Mouse (Mus musculus): ENCODE results near the gene Med23. TPM values are rescaled to one million over a fixed set of nuclear protein-coding genes. Genes with fewer than 3 reads are reported as not detected.

Gene Med23
- polyA plus RNA-seq, 1 experiment from 2014 or later: 6.2 TPM

- no peak overlapping the region for H3K27ac ChIP-seq (replicated peaks)
- no peak for ATAC-seq (ENCODE audit: insufficient read depth)
These were observed 38.2 kb upstream of the Med23 start for GRCm38 (mm10) chr10:24831377-24832095.

GRCm38 (mm10) chr10:24832306-24832705 is 37.5 kb upstream of the Med23 start:
- no peak overlapping the region for H3K27ac ChIP-seq (replicated peaks)
- 77% methylated on average over 9 of the region's 9 CpGs for WGBS (ENCODE audit: insufficient replicate concordance)
- no peak for ATAC-seq (ENCODE audit: insufficient read depth)
- H3K4me1 ChIP-seq (replicated peaks): peaks cover 48% of the 10 kb centered on the region
- no peaks in the 10 kb centered on the region for H3K36me3 ChIP-seq (replicated peaks)
- no peak overlapping the region for H3K9ac ChIP-seq
- H3K27me3 ChIP-seq: no peaks in the 10 kb centered on the region; the same call in 1 of the 2 replicates
- H3K4me3 ChIP-seq (replicated peaks): no peak overlapping the region
- H3K4me2 ChIP-seq: no peak overlapping the region
- H3K9me3 ChIP-seq (replicated peaks): no peaks in the 10 kb centered on the region

More at GRCm38 (mm10) chr10:24831377-24832095, 38.2 kb upstream of the Med23 start:
- Histone ChIP-seq H3K27me3 (no peaks in the 10 kb centered on the region; the same call in 1 of the 2 replicates), H3K4me2 (no peak overlapping the region), H3K36me3 (replicated peaks) (no peaks in the 10 kb centered on the region), H3K4me3 (replicated peaks) (no peak overlapping the region), H3K4me1 (replicated peaks) (peaks cover 47% of the 10 kb centered on the region), H3K9ac (no peak overlapping the region), H3K9me3 (replicated peaks) (no peaks in the 10 kb centered on the region)
- 39% methylated on average over 14 of the region's 15 CpGs for WGBS (ENCODE audit: insufficient replicate concordance)

GRCm38 (mm10) chr10:24834634-24835371 is 35.0 kb upstream of the Med23 start:
- ATAC-seq (ENCODE audit: insufficient read depth): no peak
- H3K36me3 ChIP-seq (replicated peaks): no peaks in the 10 kb centered on the region
- H3K27ac ChIP-seq (replicated peaks): no peak overlapping the region
- H3K9me3 ChIP-seq (replicated peaks): peaks cover 4% of the 10 kb centered on the region; the same call in 1 of the 2 replicates
- H3K4me2 ChIP-seq: peak overlapping the region; percentile 46; the same call in 1 of the 2 replicates
- no peaks in the 10 kb centered on the region; the same call in 1 of the 2 replicates for H3K27me3 ChIP-seq
- WGBS (ENCODE audit: insufficient replicate concordance): 48% methylated on average over 4 of the region's 4 CpGs
- peaks cover 25% of the 10 kb centered on the region for H3K4me1 ChIP-seq (replicated peaks)
- H3K4me3 ChIP-seq (replicated peaks): no peak overlapping the region
- H3K9ac ChIP-seq: no peak overlapping the region

GRCm38 (mm10) chr10:24835702-24836342 is 34.0 kb upstream of the Med23 start:
- Histone ChIP-seq H3K4me1 (replicated peaks) (peaks cover 19% of the 10 kb centered on the region), H3K9ac (no peak overlapping the region), H3K27me3 (no peaks in the 10 kb centered on the region; the same call in 1 of the 2 replicates), H3K4me2 (peak overlapping the region; percentile 46), H3K27ac (replicated peaks) (no peak overlapping the region), H3K9me3 (replicated peaks) (peaks cover 4% of the 10 kb centered on the region; the same call in 1 of the 2 replicates), H3K4me3 (replicated peaks) (0 out of 2 replicates have a peak overlapping the region, but pooled peaks have one; percentile 6), H3K36me3 (replicated peaks) (no peaks in the 10 kb centered on the region)
- no peak for ATAC-seq (ENCODE audit: insufficient read depth)
- 43% methylated on average over 12 of the region's 12 CpGs for WGBS (ENCODE audit: insufficient replicate concordance)

GRCm38 (mm10) chr10:24836366-24837038 is 33.3 kb upstream of the Med23 start:
- Histone ChIP-seq H3K36me3 (replicated peaks) (no peaks in the 10 kb centered on the region), H3K27ac (replicated peaks) (no peak overlapping the region), H3K4me2 (no peak overlapping the region), H3K9ac (no peak overlapping the region), H3K4me3 (replicated peaks) (no peak overlapping the region), H3K27me3 (no peaks in the 10 kb centered on the region; the same call in 1 of the 2 replicates), H3K9me3 (replicated peaks) (peaks cover 4% of the 10 kb centered on the region; the same call in 1 of the 2 replicates), H3K4me1 (replicated peaks) (peaks cover 22% of the 10 kb centered on the region)
- 46% methylated on average over 4 of the region's 4 CpGs for WGBS (ENCODE audit: insufficient replicate concordance)
- no peak for ATAC-seq (ENCODE audit: insufficient read depth)

- 0 out of 2 replicates have a peak overlapping the region, but pooled peaks have one; percentile 2 for H3K4me2 ChIP-seq
- peaks cover 10% of the 10 kb centered on the region for H3K4me1 ChIP-seq (replicated peaks)
- WGBS (ENCODE audit: insufficient replicate concordance): 61% methylated on average over 4 of the region's 4 CpGs
- H3K36me3 ChIP-seq (replicated peaks): no peaks in the 10 kb centered on the region
- H3K27me3 ChIP-seq: no peaks in the 10 kb centered on the region
- peak; percentile 76 for ATAC-seq (ENCODE audit: insufficient read depth)
- peaks cover 4% of the 10 kb centered on the region; the same call in 1 of the 2 replicates for H3K9me3 ChIP-seq (replicated peaks)
- no peak overlapping the region for H3K27ac ChIP-seq (replicated peaks)
- H3K9ac ChIP-seq: no peak overlapping the region
- H3K4me3 ChIP-seq (replicated peaks): no peak overlapping the region
These were observed 29.0 kb upstream of the Med23 start for GRCm38 (mm10) chr10:24840795-24841194.

- no peaks in the 10 kb centered on the region for H3K27me3 ChIP-seq
- H3K4me1 ChIP-seq (replicated peaks): peaks cover 6% of the 10 kb centered on the region
- whole genome bisulfite sequencing (ENCODE audit: insufficient replicate concordance): 52% methylated on average over 2 of the region's 2 CpGs
- no peak overlapping the region for H3K27ac ChIP-seq (replicated peaks)
- no peak overlapping the region for H3K4me3 ChIP-seq (replicated peaks)
- H3K36me3 ChIP-seq (replicated peaks): no peaks in the 10 kb centered on the region
- H3K9ac ChIP-seq: no peak overlapping the region
- ATAC-seq (ENCODE audit: insufficient read depth): no peak
- peaks cover 4% of the 10 kb centered on the region; the same call in 1 of the 2 replicates for H3K9me3 ChIP-seq (replicated peaks)
- no peak overlapping the region for H3K4me2 ChIP-seq
These were observed 27.8 kb upstream of the Med23 start for GRCm38 (mm10) chr10:24841998-24842397.

- no peaks in the 10 kb centered on the region for H3K27me3 ChIP-seq
- no peak for ATAC-seq (ENCODE audit: insufficient read depth)
- H3K4me2 ChIP-seq: no peak within 1 kb of the TSS
- no peak within 1 kb of the TSS for H3K4me3 ChIP-seq (replicated peaks)
- H3K9me3 ChIP-seq (replicated peaks): peaks cover 2% of the 10 kb centered on the region; the same call in 1 of the 2 replicates
- no peak within 1 kb of the TSS for H3K9ac ChIP-seq
- no peak within 1 kb of the TSS for H3K27ac ChIP-seq (replicated peaks)
- peaks cover 6% of the 10 kb centered on the region for H3K4me1 ChIP-seq (replicated peaks)
- no peaks in the 10 kb centered on the region for H3K36me3 ChIP-seq (replicated peaks)
- 79% methylated on average over 1 of the region's 1 CpGs for whole genome bisulfite sequencing (ENCODE audit: insufficient replicate concordance)
These were observed 27.1 kb upstream of the Med23 start, which contains the start of gene Enpp3 for GRCm38 (mm10) chr10:24842676-24843075. TSS of gene Enpp3 (minus strand) at chr10:24842823.

GRCm38 (mm10) chr10:24863146-24863545 is 6.6 kb upstream of the Med23 start:
- ATAC-seq (ENCODE audit: insufficient read depth): no peak
- WGBS (ENCODE audit: insufficient replicate concordance): 70% methylated on average over 2 of the region's 2 CpGs
- H3K9me3 ChIP-seq (replicated peaks): no peaks in the 10 kb centered on the region
- no peak overlapping the region for H3K4me3 ChIP-seq (replicated peaks)
- no peak overlapping the region for H3K27ac ChIP-seq (replicated peaks)
- H3K4me2 ChIP-seq: no peak overlapping the region
- H3K36me3 ChIP-seq (replicated peaks): no peaks in the 10 kb centered on the region
- no peak overlapping the region for H3K9ac ChIP-seq
- H3K4me1 ChIP-seq (replicated peaks): no peaks in the 10 kb centered on the region
- no peaks in the 10 kb centered on the region for H3K27me3 ChIP-seq

GRCm38 (mm10) chr10:24864434-24864833 is 5.4 kb upstream of the Med23 start:
- H3K27me3 ChIP-seq: no peaks in the 10 kb centered on the region
- ATAC-seq (ENCODE audit: insufficient read depth): no peak
- H3K4me1 ChIP-seq (replicated peaks): 0 out of 2 replicates have a peak, but pooled peaks cover under 1% of the 10 kb centered on the region
- no peaks in the 10 kb centered on the region for H3K9me3 ChIP-seq (replicated peaks)
- no peak overlapping the region for H3K4me2 ChIP-seq
- WGBS (ENCODE audit: insufficient replicate concordance): 52% methylated on average over 6 of the region's 6 CpGs
- no peak overlapping the region for H3K9ac ChIP-seq
- H3K36me3 ChIP-seq (replicated peaks): no peaks in the 10 kb centered on the region
- H3K27ac ChIP-seq (replicated peaks): no peak overlapping the region
- H3K4me3 ChIP-seq (replicated peaks): no peak overlapping the region
